Mouse (Mus musculus) small intestine, adult 2 months (tissue): ENCODE results near the gene Tmem258.

Experiments used
- CTCF ChIP-seq: fragments of 200-500 bp; IDR thresholded peaks from 2 replicates; pipeline ENCODE4 v1.5.1; 2012; ENCODE audit warnings: low read depth, mild to moderate bottlenecking, control low read depth, inconsistent platforms, low read length, moderate library complexity, mixed read lengths; ENCODE audit not compliant: insufficient replicate concordance, insufficient read length; ENCODE audit errors: extremely low read depth
- POLR2A ChIP-seq: fragments of 200-500 bp; IDR thresholded peaks from 2 replicates; pipeline ENCODE4 v1.6.1; 2012; ENCODE audit warnings: low read depth, mild to moderate bottlenecking, control low read depth, inconsistent platforms, low read length, moderate library complexity

DNA sequence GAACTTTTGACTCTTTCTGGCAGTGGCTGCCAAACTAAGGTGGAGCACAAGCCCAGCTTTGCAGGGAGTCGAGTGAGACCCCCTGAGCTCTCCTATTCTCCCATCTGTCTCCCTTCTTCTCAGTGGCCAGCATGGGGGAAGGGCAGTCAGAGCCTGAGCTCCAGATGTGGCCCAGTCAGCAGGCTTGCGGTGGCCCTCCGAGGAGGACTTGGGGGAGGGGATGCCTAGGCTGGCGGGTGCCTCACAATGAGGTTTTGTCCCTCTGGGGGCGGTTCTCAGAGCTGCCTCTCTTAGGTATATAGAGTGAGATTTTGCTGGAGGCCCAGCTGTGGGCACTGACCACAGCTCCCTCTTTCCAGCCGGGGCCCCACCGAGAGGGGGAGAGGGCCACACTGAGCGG is 39.1 kb downstream of the Tmem258 start:
- TF ChIP-seq CTCF (no peak), POLR2A (no peak)
